Mouse (Mus musculus) heart, embryonic 16.5 days (tissue): ENCODE measurements around the gene Ikbkg. TPM values are rescaled to one million over a fixed set of nuclear protein-coding genes. Genes with fewer than 3 reads are reported as not detected.

Source experiments
- ATAC-seq: fragments of 200-750 bp; cut with Nextera tagmentation; replicated peaks from 2 replicates; pipeline ENCODE4 v1.8.0; 2017; ENCODE audit warnings: moderate number of reproducible peaks; ENCODE audit not compliant: insufficient read depth, low FRiP score; ENCODE audit errors: extremely low read depth
- H3K27ac ChIP-seq: fragments of 300-500 bp; sonication (generic); 2 replicates; pipeline ENCODE4 v1.5.1; 2014; ENCODE audit warnings: mild to moderate bottlenecking, low read length, control low read depth, moderate library complexity
- H3K27me3 ChIP-seq: fragments of 300-500 bp; sonication (generic); 2 replicates; pipeline ENCODE4 v1.6.1; 2014; ENCODE audit warnings: low read length, mixed read lengths; ENCODE audit not compliant: control insufficient read depth, insufficient read depth
- H3K36me3 ChIP-seq: fragments of 300-500 bp; sonication (generic); 2 replicates; pipeline ENCODE4 v1.6.1; 2014; ENCODE audit not compliant: control insufficient read depth, insufficient read depth
- H3K4me1 ChIP-seq: fragments of 300-500 bp; sonication (generic); 2 replicates; pipeline ENCODE4 v1.6.1; 2014; ENCODE audit warnings: low read length, mixed read lengths; ENCODE audit not compliant: control insufficient read depth, insufficient read depth
- H3K4me2 ChIP-seq: fragments of 300-500 bp; sonication (generic); 2 replicates; pipeline ENCODE4 v1.6.1; 2014; ENCODE audit warnings: low read depth, mild to moderate bottlenecking, control low read depth, low read length
- H3K4me3 ChIP-seq: fragments of 300-500 bp; sonication (generic); 2 replicates; pipeline ENCODE4 v1.5.1; 2014; ENCODE audit warnings: mild to moderate bottlenecking, control low read depth, low read length
- H3K9ac ChIP-seq: fragments of 300-500 bp; sonication (generic); 2 replicates; pipeline ENCODE4 v1.6.1; 2014; ENCODE audit warnings: low read length, control low read depth
- H3K9me3 ChIP-seq: fragments of 300-500 bp; sonication (generic); replicated peaks from 2 replicates; pipeline ENCODE4 v1.6.1; 2016; ENCODE audit warnings: low read length; ENCODE audit not compliant: control insufficient read depth
- WGBS: fragments of 180-500 bp; shearing (Covaris S2); extraction: QIAGEN DNeasy Blood & Tissue Kit; methylation state at CpG from one replicate; pipeline ENCODE4 v1.1.7; 2014; 5-methylcytosine and 5-hydroxymethylcytosine counted together
- polyA plus RNA-seq: library from polyadenylated mRNA; unstranded; fragments of >200 nt; fragmentation: Nextera tagmentation; extraction: Ambion mirVana; gene quantifications from 2 replicates; pipeline ENCODE4 v1.2.1, GENCODE M21; 2015

The Ikbkg gene
- polyA plus RNA-seq, 1 experiment from 2014 or later = 23.0 TPM

- Histone ChIP-seq H3K4me2 (no peak overlapping the region), H3K9me3 (no peaks in the 10 kb centered on the region), H3K4me1 (no peaks in the 10 kb centered on the region), H3K9ac (no peak overlapping the region), H3K27ac (no peak overlapping the region), H3K27me3 (no peaks in the 10 kb centered on the region), H3K36me3 (peaks cover 5% of the 10 kb centered on the region; the same call in 1 of the 2 replicates), H3K4me3 (no peak overlapping the region)
- whole genome bisulfite sequencing = 60% methylated on average over 2 of the region's 2 CpGs
- no peak for ATAC-seq
Observed at GRCm38 (mm10) chrX:74384451-74384850, 8.6 kb upstream of the Ikbkg start.

DNA sequence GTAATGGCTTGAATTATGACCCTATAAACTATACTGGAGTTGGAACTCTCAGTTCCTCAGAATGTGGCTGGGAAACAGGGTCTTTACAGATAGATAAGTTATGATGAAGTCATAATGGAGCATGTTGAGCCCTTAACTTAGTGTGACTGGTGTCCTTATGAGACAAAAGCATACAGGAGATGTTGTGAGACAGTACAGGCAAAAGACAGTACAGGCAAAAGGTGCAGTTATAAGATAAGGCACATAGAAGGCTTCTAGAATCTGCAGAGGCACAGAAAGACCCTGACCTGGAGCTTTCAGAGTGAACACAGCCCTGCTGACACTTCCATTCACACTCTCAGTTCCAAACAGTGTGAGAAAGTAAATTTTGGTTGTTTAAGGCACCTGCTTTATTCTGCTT is 4.9 kb upstream of the Ikbkg start:
- Histone ChIP-seq H3K4me1 (0 out of 2 replicates have a peak, but pooled peaks cover 3% of the 10 kb centered on the region), H3K4me3 (no peak overlapping the region), H3K9me3 (no peaks in the 10 kb centered on the region), H3K4me2 (no peak overlapping the region), H3K27me3 (no peaks in the 10 kb centered on the region), H3K9ac (no peak overlapping the region), H3K36me3 (peaks cover 5% of the 10 kb centered on the region; the same call in 1 of the 2 replicates), H3K27ac (no peak overlapping the region)
- ATAC-seq = no peak

- Histone ChIP-seq H3K27ac (no peak overlapping the region), H3K36me3 (no peaks in the 10 kb centered on the region), H3K4me3 (no peak overlapping the region), H3K27me3 (no peaks in the 10 kb centered on the region), H3K4me2 (no peak overlapping the region), H3K9ac (no peak overlapping the region), H3K4me1 (no peaks in the 10 kb centered on the region), H3K9me3 (no peaks in the 10 kb centered on the region)
- ATAC-seq = no peak
- 79% methylated on average over 3 of the region's 3 CpGs for WGBS
Observed at GRCm38 (mm10) chrX:74400136-74400535, 7.0 kb downstream of the Ikbkg start.

DNA sequence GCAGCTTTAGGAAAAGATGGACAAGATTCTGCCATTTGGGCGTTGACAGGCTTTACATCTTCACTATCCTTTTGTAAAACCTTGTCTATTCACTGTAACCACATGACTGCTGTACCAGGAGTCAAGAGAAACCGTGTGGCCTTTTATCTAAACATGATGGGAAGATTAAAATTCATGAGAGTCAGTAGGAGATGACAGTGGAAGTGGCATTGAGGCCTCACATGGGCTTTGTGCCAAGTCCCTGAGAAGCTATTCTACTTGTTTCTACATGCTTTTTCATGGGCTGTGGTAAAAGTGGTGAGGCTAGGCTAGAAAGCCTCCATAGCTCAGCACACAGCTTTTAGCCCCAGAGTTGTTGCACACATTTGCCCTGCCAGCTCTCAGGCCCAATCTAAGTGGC is 15.2 kb downstream of the Ikbkg start:
- Histone ChIP-seq H3K27me3 (no peaks in the 10 kb centered on the region), H3K27ac (no peak overlapping the region), H3K4me2 (no peak overlapping the region), H3K4me1 (no peaks in the 10 kb centered on the region), H3K36me3 (no peaks in the 10 kb centered on the region), H3K9me3 (no peaks in the 10 kb centered on the region), H3K9ac (no peak overlapping the region), H3K4me3 (no peak overlapping the region)
- no peak for ATAC-seq
- 42% methylated on average over 2 of the region's 2 CpGs for WGBS

GRCm38 (mm10) chrX:74413377-74413776 is 20.3 kb downstream of the Ikbkg start:
- H3K36me3 ChIP-seq = no peaks in the 10 kb centered on the region
- no peak overlapping the region for H3K4me2 ChIP-seq

GRCm38 (mm10) chrX:74424443-74424842 is 31.4 kb downstream of the Ikbkg start:
- Histone ChIP-seq H3K9me3 (no peaks in the 10 kb centered on the region), H3K4me1 (no peaks in the 10 kb centered on the region), H3K9ac (no peak overlapping the region), H3K4me3 (no peak overlapping the region), H3K27me3 (no peaks in the 10 kb centered on the region), H3K36me3 (no peaks in the 10 kb centered on the region), H3K4me2 (no peak overlapping the region), H3K27ac (no peak overlapping the region)
- ATAC-seq = no peak

More at GRCm38 (mm10) chrX:74413377-74413776, 20.3 kb downstream of the Ikbkg start:
- Histone ChIP-seq H3K9me3 (no peaks in the 10 kb centered on the region), H3K4me1 (no peaks in the 10 kb centered on the region), H3K9ac (no peak overlapping the region), H3K27me3 (no peaks in the 10 kb centered on the region), H3K27ac (no peak overlapping the region), H3K4me3 (no peak overlapping the region)
- ATAC-seq = peak; percentile 55

DNA sequence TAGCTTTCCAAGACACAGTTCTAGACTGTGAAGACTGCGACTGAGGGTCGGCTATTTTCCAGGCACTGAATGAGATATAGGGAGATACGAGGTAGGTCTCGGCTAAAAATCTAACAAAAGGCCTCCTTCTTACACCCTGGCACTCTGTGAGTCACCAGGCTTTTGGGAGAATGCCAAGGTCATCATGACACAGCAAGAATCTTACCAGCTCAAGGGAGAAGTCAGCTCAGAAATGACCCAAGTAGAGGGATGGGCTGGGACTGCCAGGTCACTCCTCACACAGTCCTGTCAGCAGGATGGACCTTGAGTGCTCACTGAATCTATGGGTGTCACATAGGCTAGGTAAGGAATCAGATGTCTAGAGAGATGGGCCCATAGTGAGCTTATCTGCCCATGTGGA is 32.1 kb downstream of the Ikbkg start:
- Histone ChIP-seq H3K4me3 (no peak overlapping the region), H3K4me2 (no peak overlapping the region), H3K9ac (no peak overlapping the region), H3K27me3 (no peaks in the 10 kb centered on the region), H3K9me3 (no peaks in the 10 kb centered on the region), H3K27ac (no peak overlapping the region), H3K36me3 (no peaks in the 10 kb centered on the region), H3K4me1 (peaks cover 1% of the 10 kb centered on the region; the same call in 1 of the 2 replicates)
- ATAC-seq = no peak
- 78% methylated on average over 4 of the region's 4 CpGs for WGBS

GRCm38 (mm10) chrX:74426256-74426655 is 33.2 kb downstream of the Ikbkg start:
- ATAC-seq = no peak
- 65% methylated on average over 1 of the region's 1 CpGs for WGBS
- Histone ChIP-seq H3K36me3 (no peaks in the 10 kb centered on the region), H3K4me3 (no peak overlapping the region), H3K4me1 (peaks cover 2% of the 10 kb centered on the region; the same call in 1 of the 2 replicates), H3K27me3 (no peaks in the 10 kb centered on the region), H3K9ac (no peak overlapping the region), H3K9me3 (no peaks in the 10 kb centered on the region), H3K4me2 (no peak overlapping the region), H3K27ac (no peak overlapping the region)

- peaks cover 2% of the 10 kb centered on the region; the same call in 1 of the 2 replicates for H3K4me1 ChIP-seq
- no peak overlapping the region for H3K4me3 ChIP-seq
- no peak overlapping the region for H3K9ac ChIP-seq
- H3K4me2 ChIP-seq = no peak overlapping the region
- no peaks in the 10 kb centered on the region for H3K27me3 ChIP-seq
- H3K36me3 ChIP-seq = no peaks in the 10 kb centered on the region
- ATAC-seq = no peak
- H3K9me3 ChIP-seq = no peaks in the 10 kb centered on the region
- no peak overlapping the region for H3K27ac ChIP-seq
- WGBS = 73% methylated on average over 3 of the region's 3 CpGs
Observed at GRCm38 (mm10) chrX:74427116-74427515, 34.0 kb downstream of the Ikbkg start.
